ENCODE assay signal across 8 mouse cellular contexts in the genomic region with DNA sequence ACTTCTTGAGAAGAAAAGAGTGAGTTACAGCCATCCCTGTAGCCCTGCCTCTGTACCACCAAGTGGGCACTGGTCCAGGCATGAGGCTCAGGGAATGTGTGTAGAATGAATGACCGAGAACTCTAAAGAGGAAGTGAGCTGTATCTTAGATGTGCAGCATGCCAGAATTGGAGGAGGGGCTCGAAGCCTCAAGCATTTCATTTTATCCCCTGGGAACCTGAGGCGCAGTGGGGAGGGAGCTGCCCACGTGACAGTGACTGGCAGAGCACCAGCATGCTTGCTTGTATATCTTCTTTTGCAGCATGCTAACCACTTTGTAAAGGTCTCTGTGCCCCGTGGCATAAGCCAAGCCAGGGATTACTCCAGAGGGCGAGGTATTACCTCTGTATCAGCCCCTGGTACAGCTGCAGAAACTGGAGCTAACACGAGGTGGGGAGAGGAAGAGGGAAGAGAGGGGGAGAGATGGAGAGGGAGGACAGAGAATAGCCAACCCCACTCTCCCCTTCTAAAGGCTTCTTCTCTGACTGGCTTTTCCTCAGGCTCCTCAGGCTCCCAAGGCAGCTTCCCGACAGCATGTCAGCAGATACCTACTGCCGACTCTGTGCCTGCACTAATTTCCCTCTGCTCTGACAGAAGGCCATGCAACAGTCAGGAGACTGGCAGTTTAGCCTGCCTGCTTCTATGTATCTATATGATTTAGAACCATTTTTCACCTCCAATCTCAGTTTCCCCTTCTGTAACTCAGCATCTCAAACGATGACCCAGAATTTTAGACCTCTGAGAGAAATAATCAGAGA. TPM values are rescaled to one million over a fixed set of nuclear protein-coding genes. Genes with fewer than 3 reads are reported as not detected.
DNase-seq lines count a peak whose midpoint lies in the region; ATAC-seq and TF ChIP-seq lines count a peak whose summit lies in the region.

No protein-coding gene starts in this region.

- DNase-seq in cerebellum, adult 9-10 months, result peak; percentile 71
- peak; percentile 85 for DNase-seq in 3134 (ENCODE audit: extremely low read depth, insufficient read length, low spot score)
- DNase-seq in cerebellum, postnatal 36 days, result peak; percentile 33 to 47
- peak; percentile 57 to 74 for DNase-seq in heart, adult 9 months (ENCODE audit: low spot score in 2 of 2)
- DNase-seq in kidney, postnatal 36 days, result peak; percentile 19 to 29

- peak overlapping the region; percentile 43 for H3K27ac ChIP-seq in olfactory bulb, adult 2 months (ENCODE audit: insufficient read depth, low read depth, low read length)

- ATAC-seq in cerebellum, adult (ENCODE audit: insufficient number of reproducible peaks, low FRiP score, low TSS enrichment), result no peak
- no peak for ATAC-seq in monocyte, adult 5-6 weeks (replicated peaks; ENCODE audit: insufficient number of reproducible peaks, low FRiP score, low TSS enrichment, poor library complexity, severe bottlenecking)

- peaks cover 58% of the 10 kb centered on the region for H3K4me1 ChIP-seq in olfactory bulb, adult 2 months (ENCODE audit: control insufficient read depth, insufficient read depth, low read length)

- H3K4me3 ChIP-seq in olfactory bulb, adult 2 months (ENCODE audit: insufficient read depth, low read depth, low read length), result no peak overlapping the region

- no peak for TF ChIP-seq CTCF in olfactory bulb, adult 2 months (IDR thresholded peaks at IDR 0.05; ENCODE audit: insufficient read depth, low read depth, low read length)

- TF ChIP-seq POLR2A in olfactory bulb, adult 2 months (IDR thresholded peaks at IDR 0.05; ENCODE audit: insufficient read depth, low read depth, low read length), result no peak

- 23% methylated on average over 10 of the region's 10 CpGs for WGBS in olfactory bulb, adult 2 months

RNA-seq across cellular contexts. Expression of a gene that starts 31.4 kb away (rescaled TPM):
- 636 TPM in 1 of 2 replicates, not detected in the other for polyA plus RNA-seq in olfactory bulb, adult 2 months (2012; ENCODE audit: insufficient read depth, insufficient read length, low replicate concordance, missing spikeins)
- 0.48 TPM in 1 of 3 replicates, not detected in the others for total RNA-seq in monocyte, adult 5-6 weeks (2017)

Comparison
In these comparisons a context has a peak if more than half of its experiments do, and no peak if none do; other contexts are left out.
1. DNase-seq: peak in every context shown above with its lines; median percentile 85 in 3134; 71 in cerebellum, adult 9-10 months; 66 in heart, adult 9 months; 40 in cerebellum, postnatal 36 days; 24 in kidney, postnatal 36 days.